Mouse (Mus musculus) cerebellum, adult 18-20 months (tissue): ENCODE data around the gene Gm5414.

ENCODE experiments used
- DNase-seq, 2 experiments: peaks; one replicate each; pipeline ENCODE4 v3.0.0; 2021

The Gm5414 gene

DNA sequence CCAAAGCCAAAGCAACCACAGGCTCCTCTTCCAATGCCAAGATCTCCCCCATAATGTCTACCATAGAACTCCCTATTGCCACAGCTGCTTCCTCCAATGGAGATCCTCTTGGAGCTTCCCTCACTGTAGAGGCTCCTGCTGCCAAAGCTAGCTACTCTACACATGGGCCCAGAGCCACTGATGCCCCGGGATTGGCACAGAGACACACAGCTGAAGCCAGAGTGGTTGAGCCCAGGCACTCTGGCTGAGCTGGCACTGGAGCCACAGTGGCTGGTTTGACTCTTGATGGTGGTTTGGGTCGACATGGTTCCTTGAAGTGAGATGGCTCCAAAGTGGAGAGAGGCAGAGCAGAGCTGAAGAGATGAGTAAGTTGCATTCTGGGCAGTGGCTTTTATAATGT is at the start of gene Gm5414:
Gene Gm5414, minus strand, starts transcription at position 305 of the 400 bp plus-strand sequence.
- no peak for DNase-seq

DNA sequence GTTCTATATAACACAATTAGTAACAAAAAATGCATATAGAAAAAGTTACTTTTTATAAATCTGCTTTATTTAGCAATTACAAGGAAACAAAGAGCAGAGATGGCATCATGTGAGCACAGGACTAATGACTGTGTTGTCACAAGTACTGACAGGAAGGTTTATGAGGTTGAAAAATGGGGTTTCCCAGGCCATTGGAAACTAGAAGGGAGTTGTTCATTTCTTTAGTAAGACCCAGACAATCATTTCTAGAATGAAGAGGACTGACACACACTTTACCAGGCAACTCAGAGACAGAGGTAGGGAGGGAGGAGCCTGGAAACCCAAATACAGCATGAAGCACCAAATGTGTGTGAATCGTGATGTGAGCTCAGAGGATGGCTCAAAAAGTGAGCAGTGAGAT is 48.0 kb upstream of the Gm5414 start:
- no peak for DNase-seq

DNA sequence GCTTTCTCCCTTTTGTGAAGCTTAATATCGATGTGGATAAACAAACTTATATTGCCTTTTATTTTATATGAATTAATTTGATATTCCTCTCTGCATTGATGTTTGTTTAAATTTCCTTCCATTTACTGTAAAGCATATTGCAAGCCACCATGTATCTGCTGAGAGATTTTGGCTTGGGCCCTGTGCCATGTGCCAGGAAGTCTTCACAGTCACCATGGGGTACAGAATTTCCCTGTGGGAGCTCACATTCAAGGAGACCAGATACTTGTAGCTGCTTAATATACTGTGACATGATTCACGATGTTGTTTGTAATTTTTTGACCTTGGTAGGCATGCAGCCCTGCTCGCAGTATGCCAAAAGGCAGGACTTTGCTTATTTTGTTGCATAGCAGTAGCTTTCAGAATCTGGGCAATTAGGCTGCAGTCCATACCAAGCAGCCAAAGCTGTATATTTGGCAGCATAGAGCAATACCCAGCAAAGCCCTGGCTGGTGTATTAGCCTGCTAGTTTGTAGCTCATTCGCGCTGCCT is 24.8 kb upstream of the Gm5414 start:
- peak in 1 of 2 experiments; percentile 9 for DNase-seq

DNA sequence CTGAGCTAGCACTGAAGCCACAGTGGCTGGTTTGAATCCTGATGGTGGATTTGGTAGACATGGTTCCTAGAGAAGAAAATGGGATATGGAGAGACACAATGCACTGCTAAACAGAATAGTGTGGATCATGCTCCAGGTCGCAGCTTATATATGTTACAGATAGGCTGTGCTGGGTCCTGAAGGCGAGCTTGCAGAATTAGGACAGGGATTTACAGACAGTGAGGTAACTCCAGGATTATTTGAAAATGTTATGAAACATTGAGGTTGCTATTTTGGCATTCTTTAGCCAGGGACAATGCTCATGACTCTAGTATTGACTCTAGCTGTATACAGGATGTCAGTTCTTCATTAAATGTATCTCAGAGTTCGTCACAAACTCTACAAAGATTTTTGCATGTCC is 19.3 kb upstream of the Gm5414 start, which contains the start of gene Gm5478:
Gene Gm5478, minus strand, starts transcription at position 101 of the 400 bp plus-strand sequence.
- no peak for DNase-seq

DNA sequence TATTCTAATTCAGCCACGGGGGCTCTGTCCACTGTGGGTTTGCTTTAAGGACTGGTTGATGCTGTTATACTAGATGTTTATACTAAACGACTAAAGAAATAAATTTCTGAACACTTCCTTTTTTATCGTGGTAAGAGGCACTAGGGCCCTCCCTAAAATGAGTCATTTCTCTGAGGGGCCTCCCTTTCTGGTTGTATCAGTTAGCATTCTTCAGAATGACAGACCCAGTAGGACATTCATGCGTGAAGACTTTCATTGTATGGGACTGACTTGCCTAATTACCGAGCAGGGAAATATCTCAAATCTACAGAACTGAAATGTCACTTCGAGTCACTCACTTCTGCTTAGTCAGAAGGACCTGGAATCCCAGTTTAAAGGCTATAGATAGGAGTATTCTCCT is 28.9 kb downstream of the Gm5414 start:
- DNase-seq: no peak

DNA sequence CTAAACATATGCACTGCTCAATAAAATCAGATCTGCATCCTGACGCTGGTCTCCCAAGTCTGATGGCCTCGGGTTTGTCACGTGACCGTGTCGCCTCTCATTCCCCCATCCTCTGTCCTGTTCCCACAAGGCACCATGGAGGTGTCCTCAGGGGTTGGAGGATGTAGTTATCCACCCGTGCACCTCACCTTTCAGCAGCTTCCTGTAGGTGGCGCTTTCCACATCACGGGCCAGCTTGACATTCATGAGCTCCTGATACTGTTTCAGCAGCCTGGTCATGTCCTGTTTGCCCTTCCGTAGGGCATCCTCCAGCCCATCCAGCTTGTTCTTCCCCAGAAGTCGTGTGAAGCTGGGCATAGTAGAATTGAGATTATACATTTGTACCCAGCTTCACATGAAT is 39.8 kb downstream of the Gm5414 start:
- no peak for DNase-seq

DNA sequence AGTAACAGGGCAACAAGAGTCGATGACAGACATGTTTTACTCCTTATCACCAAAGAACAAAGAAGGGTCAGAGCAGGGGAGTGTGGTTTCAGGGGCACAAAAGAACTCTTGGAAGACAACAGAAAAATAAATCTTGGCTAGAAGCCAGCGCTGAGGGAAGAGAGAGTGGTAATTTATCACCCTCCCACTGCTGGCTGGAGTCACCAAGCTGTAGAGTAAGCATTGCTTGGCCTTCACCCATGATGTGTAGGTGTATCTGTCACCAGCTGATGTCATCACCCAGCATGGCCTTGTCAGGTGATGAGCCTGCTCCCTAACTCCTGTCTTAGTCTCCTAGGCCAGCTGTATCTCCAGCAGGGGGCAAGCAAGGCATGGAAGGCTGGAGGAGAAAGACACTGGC is 43.5 kb downstream of the Gm5414 start:
- DNase-seq: no peak

DNA sequence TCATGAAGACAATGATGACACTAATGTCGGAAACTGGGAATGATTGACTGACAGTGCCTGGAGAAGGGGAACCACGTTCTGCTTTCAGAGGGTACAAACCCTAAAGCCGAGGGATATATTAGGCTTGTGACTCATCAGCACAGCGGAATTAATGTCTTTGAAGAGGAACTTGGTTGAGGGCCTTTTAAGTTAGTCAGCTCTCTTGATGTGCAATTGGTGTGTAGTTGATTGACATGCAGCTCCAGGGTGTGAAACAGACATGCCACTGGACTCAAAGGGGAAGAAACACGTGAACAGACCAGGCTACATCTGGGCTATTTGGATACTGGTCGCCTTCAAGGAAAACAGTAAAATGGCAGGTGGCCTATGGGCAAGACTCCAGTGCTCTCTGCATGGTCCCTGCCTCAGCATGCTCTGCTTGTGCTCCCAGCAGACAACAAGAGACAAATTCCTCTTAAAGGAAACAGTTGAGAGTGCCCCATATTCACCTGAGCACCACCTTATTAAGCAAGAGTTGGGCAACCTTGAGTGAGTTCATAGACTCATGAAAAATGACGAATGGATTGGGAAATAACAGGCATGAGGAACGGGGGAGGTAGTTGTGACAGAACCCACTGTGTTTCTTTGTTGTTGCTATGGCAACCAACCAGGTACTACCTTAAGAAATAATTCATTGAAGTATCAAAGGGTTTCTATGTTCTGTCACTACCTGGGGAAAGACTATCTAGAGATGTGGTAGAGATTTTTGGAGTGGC is 44.6 kb downstream of the Gm5414 start:
- no peak for DNase-seq

DNA sequence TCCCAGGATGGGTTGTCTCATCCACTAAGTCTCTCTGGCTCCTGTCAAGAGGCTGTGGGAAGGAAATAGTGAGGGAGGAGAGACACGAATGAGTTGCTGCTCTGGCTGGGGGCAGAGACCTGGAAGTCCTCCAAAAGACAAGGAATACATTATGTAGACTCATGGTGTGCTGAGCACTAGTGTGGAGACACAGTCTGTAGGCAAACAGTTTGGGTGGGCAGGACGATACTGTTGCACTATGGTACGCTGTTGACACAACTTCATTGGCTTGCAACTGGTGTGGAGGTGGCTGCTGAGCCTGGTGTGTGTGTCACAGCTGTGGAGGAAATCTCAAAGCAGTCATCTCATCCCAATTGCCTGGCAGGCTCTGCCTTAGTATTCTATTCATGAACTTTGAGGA is 46.3 kb downstream of the Gm5414 start:
- no peak for DNase-seq

DNA sequence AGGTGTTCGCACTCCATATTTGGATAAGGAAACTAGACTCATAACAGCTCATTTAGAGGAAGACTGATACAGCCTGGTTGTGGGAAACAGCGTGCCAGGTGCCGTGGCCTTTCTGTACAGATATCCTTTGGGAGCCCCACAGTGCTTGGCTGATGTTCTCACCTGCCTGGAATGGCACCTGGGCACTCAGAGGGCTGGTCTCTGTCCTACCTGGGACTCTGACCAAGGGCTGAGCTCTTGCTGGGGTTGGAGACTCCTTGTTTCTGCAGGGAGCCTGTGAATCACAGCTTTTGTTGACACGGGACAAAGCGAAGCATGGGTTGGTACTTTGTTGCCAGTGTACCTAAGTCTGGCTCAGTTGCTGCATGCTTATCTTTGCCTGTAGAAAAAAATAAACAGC is 52.5 kb downstream of the Gm5414 start:
- no peak for DNase-seq
